Mouse (Mus musculus) small intestine, adult 2 months (tissue): ENCODE results near the gene Pam16.

Source experiments
- CTCF ChIP-seq: fragments of 200-500 bp; IDR thresholded peaks from 2 replicates; pipeline ENCODE4 v1.5.1; 2012; ENCODE audit warnings: low read depth, mild to moderate bottlenecking, control low read depth, inconsistent platforms, low read length, moderate library complexity, mixed read lengths; ENCODE audit not compliant: insufficient replicate concordance, insufficient read length; ENCODE audit errors: extremely low read depth
- POLR2A ChIP-seq: fragments of 200-500 bp; IDR thresholded peaks from 2 replicates; pipeline ENCODE4 v1.6.1; 2012; ENCODE audit warnings: low read depth, mild to moderate bottlenecking, control low read depth, inconsistent platforms, low read length, moderate library complexity

DNA sequence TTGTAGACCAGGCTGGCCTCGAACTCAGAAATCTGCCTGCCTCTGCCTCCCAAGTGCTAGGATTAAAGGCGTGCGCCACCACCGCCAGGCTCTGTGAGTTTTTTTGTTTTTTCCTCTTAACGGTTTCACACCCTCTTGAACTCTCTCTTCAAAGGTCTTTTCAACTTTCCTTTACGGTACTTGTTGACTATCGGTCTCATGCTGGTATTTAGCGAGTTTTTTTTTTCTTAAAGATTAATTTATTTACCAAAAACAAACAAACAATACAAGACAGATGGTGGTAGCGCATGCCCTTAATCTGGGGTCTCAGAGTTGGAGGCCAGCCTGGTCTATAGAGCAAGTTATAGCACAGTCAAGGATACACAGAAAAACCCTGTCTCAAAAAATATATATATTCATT lies 34.6 kb downstream of the Pam16 start:
- no peak for TF ChIP-seq POLR2A
- TF ChIP-seq CTCF, result no peak
